Mouse (Mus musculus) liver, adult 2 months (tissue): ENCODE data around the gene Olfr10.
"Not testable (repeated sequence)": the region's sequence is repeated elsewhere in the genome, so short reads cannot be mapped to it uniquely, and the experiment has no call there.

Experiments used
- CTCF ChIP-seq: fragments of 200-500 bp; IDR thresholded peaks from 2 replicates; pipeline ENCODE4 v1.5.1; 2011; ENCODE audit warnings: low read depth, low read length, control low read depth
- POLR2A ChIP-seq: fragments of 200-500 bp; IDR thresholded peaks from 2 replicates; pipeline ENCODE4 v1.6.1; 2011; ENCODE audit warnings: low read length, control low read depth; ENCODE audit not compliant: insufficient read depth; ENCODE audit errors: extremely low read depth

- not testable (repeated sequence) for TF ChIP-seq CTCF, POLR2A
Observed at GRCm38 (mm10) chr11:49308547-49308946, 4.0 kb downstream of the Olfr10 start.
